Mouse (Mus musculus) lung, embryonic 15.5 days (tissue): Measurements from ENCODE around the gene Tgfbrap1. TPM values are rescaled to one million over a fixed set of nuclear protein-coding genes. Genes with fewer than 3 reads are reported as not detected.
A peak's percentile ranks its signal among the peaks of the same experiment; 100 is the strongest.
"Not testable (repeated sequence)": the region's sequence is repeated elsewhere in the genome, so short reads cannot be mapped to it uniquely, and the experiment has no call there.

Experiments
- ATAC-seq: fragments of 200-750 bp; cut with Nextera tagmentation; 2 replicates; pipeline ENCODE4 v1.8.0; 2017; ENCODE audit warnings: moderate number of reproducible peaks, borderline replicate concordance; ENCODE audit not compliant: low FRiP score, low TSS enrichment; ENCODE audit errors: extremely low read depth
- H3K27ac ChIP-seq: fragments of 300-500 bp; sonication (generic); 2 replicates; pipeline ENCODE4 v1.5.1; 2015; ENCODE audit warnings: moderate library complexity, mild to moderate bottlenecking, inconsistent platforms
- H3K27me3 ChIP-seq: fragments of 300-500 bp; sonication (generic); 2 replicates; pipeline ENCODE4 v1.6.1; 2015; ENCODE audit warnings: inconsistent platforms
- H3K36me3 ChIP-seq: fragments of 300-500 bp; sonication (generic); 2 replicates; pipeline ENCODE4 v1.6.1; 2015; ENCODE audit warnings: inconsistent platforms
- H3K4me1 ChIP-seq: fragments of 300-500 bp; sonication (generic); 2 replicates; pipeline ENCODE4 v1.6.1; 2015; ENCODE audit warnings: inconsistent platforms
- H3K4me2 ChIP-seq: fragments of 300-500 bp; sonication (generic); 2 replicates; pipeline ENCODE4 v1.6.1; 2015; ENCODE audit warnings: inconsistent platforms, mild to moderate bottlenecking, moderate library complexity
- H3K4me3 ChIP-seq: fragments of 300-500 bp; sonication (generic); 2 replicates; pipeline ENCODE4 v1.5.1; 2015; ENCODE audit warnings: mild to moderate bottlenecking, inconsistent platforms
- H3K9ac ChIP-seq: fragments of 300-500 bp; sonication (generic); 2 replicates; pipeline ENCODE4 v1.6.1; 2015; ENCODE audit warnings: inconsistent platforms
- H3K9me3 ChIP-seq: fragments of 300-500 bp; sonication (generic); 2 replicates; pipeline ENCODE4 v1.6.1; 2016; ENCODE audit warnings: inconsistent platforms
- WGBS: fragments of 180-500 bp; shearing (Covaris S2); methylation state at CpG from one replicate; pipeline ENCODE4 v1.1.7; 2015; 5-methylcytosine and 5-hydroxymethylcytosine counted together
- polyA plus RNA-seq: library from polyadenylated mRNA; unstranded; fragments of >200 nt; fragmentation: Nextera tagmentation; extraction: Ambion mirVana; gene quantifications from 2 replicates; pipeline ENCODE4 v1.2.1, GENCODE M21; 2015

Tgfbrap1 gene
- polyA plus RNA-seq, 1 experiment from 2014 or later: 10.3 TPM

DNA sequence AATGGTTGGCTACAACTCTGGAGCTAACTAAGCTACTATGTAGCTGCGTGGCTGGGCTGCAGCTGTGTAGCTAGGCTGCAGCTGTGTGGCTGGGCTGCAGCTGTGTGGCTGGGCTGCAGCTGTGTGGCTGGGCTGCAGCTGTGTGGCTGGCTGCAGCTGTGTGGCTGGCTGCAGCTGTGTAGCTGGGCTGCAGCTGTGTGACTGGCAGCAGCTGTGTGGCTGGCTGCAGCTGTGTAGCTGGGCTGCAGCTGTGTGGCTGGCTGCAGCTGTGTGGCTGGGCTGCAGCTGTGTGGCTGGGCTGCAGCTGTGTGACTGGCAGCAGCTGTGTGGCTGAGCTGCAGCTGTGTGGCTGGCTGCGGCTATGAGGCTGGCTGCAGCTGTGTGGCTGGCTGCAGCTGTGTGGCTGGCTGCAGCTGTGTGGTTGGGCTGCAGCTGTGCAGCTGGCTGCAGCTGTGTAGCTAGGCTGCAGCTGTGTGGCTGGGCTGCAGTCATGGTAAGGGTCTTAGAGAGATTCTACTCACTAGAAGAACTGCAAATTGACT lies 38.1 kb upstream of the Tgfbrap1 start:
- not testable (repeated sequence) for H3K27ac ChIP-seq, H3K4me3 ChIP-seq, H3K4me1 ChIP-seq, H3K36me3 ChIP-seq, H3K9ac ChIP-seq, ATAC-seq, H3K27me3 ChIP-seq, H3K9me3 ChIP-seq, H3K4me2 ChIP-seq
- WGBS: 86% methylated on average over 2 of the region's 2 CpGs

DNA sequence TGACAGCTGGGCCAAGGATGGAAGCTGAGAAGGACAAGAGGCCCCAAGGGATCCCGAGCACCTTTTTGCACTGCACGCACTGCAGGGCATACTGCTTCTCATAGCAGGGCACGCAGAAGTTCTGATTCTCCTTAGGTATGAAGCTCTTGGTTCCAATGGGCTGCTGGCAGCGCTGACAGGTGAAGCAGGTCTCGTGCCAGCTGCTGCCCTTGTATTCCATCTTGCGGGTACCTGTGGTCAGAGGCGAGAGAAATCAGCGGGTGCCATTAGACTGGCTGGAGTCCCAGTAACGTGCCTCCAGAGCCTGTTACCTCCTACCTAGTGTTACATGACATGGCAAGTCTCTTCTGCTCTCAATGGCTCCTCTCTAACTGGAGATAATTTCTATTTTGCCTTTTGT lies 33.2 kb upstream of the Tgfbrap1 start:
- Histone ChIP-seq H3K4me2 (no peak overlapping the region), H3K4me1 (no peaks in the 10 kb centered on the region), H3K27ac (no peak overlapping the region), H3K27me3 (no peaks in the 10 kb centered on the region), H3K36me3 (no peaks in the 10 kb centered on the region), H3K9me3 (no peaks in the 10 kb centered on the region), H3K4me3 (no peak overlapping the region), H3K9ac (no peak overlapping the region)
- ATAC-seq: no peak
- 85% methylated on average over 9 of the region's 9 CpGs for WGBS

DNA sequence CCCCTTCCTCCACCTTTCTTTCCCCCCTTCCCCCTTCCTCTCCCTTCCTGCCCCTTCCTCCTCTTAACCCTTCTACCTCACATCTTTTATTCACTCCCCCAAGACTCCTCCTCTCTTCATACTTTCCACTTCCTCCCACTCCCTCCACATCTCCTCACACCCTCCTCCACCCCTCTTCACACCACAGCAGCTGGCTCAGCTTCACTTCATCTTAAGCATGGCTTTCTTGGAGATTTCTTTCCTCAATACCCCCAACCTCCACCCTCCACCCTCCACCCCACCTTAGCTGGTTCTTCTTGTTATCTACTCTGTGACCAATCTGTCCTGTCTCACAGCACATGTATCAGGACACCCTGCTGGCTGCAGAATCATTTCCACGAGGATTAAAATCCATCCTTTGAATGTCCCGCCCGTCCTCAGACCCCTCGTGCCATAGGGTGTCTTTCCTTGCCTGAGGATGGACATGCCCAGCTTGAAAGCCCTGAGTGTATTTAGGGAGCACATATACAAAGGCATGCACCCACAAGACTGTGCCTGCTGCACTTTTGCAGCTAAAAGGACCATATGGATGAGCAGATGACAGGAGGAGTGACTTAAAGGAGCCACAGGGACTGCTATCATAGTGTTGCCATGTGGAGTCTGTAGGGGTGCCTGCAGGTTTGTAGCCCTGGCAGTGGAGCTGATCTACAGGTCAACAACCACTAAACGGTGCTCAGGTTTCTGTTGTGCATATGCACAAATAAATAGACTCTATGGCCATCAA lies 32.0 kb upstream of the Tgfbrap1 start:
- WGBS: 51% methylated on average over 5 of the region's 5 CpGs
- Histone ChIP-seq H3K36me3 (no peaks in the 10 kb centered on the region), H3K27me3 (no peaks in the 10 kb centered on the region), H3K9me3 (no peaks in the 10 kb centered on the region), H3K4me2 (no peak overlapping the region), H3K27ac (no peak overlapping the region), H3K4me3 (no peak overlapping the region), H3K4me1 (no peaks in the 10 kb centered on the region), H3K9ac (no peak overlapping the region)
- no peak for ATAC-seq

DNA sequence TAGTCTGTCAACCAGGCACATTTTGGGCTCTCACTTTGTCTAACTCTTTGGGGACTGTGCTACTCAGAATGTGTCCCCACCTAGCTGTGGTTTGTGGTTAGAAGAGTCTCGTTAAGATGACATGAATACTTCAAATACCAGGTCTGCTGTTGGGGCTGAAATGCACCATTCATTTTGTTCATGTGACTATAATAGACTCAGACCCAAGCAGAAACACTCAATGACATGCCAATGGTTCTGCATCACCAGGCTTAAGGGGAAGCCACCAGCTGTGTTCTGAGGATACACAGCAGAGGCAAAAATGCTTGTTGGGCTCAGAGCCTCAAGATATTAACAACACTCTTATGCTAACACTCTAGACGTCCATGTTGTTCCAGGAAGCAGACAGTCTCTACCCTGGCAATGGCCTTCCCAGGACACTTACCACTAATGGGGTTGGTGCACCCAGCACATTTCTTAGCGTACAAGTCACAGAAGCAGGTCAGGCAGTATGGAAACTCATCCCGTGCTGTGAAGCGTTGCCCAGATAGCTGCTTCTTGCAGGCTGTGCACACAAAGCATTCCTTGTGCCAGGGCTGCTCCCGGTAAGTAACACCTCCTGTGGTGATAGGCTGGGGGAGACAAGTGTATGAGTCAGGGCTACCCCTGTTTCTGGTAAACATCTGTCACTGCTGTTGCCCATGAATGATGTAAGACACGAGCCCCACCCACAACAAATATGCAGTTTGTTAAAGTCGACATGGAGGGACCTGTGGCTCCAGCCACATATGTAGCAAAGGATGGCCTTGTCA lies 29.6 kb upstream of the Tgfbrap1 start:
- Histone ChIP-seq H3K27ac (no peak overlapping the region), H3K9ac (no peak overlapping the region), H3K4me3 (no peak overlapping the region), H3K9me3 (no peaks in the 10 kb centered on the region), H3K27me3 (no peaks in the 10 kb centered on the region), H3K4me1 (no peaks in the 10 kb centered on the region), H3K36me3 (no peaks in the 10 kb centered on the region), H3K4me2 (no peak overlapping the region)
- ATAC-seq: no peak
- 62% methylated on average over 8 of the region's 8 CpGs for WGBS

DNA sequence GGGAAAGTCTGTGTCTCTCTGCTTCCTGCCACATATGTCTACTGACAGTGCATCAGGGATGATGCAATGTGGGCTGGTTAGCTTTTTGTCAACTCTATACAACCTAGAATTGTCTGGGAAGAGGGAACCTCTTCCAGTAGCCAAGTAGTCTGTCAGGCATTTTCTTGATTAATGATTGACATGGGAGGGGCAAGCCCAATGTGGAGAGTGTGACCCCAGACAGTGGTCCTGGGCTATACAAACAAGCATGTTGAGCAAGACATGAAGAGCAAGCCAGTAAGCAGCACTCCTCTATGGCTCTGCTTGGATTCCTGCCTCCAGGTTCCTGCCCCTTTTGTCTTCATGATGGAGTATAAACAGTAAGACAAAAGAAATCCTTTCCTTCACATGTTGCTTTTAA lies 28.8 kb upstream of the Tgfbrap1 start:
- H3K27ac ChIP-seq: no peak overlapping the region

DNA sequence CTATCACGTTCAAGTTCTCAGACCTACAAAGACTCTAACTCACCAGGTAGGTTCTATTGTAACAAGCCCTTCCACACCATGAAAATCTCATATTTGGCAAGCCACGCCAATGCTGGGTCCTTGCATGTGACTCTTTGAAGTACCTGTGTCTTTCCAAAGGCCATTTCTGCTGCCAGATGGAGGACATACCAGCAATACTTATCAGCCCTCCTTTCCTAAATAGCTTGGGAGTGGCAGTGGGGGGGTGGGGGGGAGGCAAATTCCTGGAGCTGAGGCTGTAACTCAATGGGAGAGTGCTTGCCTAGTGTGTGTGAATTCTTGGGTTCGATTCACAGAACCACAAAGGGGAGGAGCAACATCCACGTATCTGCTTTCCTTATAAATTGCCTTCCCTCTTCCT lies 26.3 kb upstream of the Tgfbrap1 start:
- peak; percentile 19; the same call in 1 of the 2 replicates for ATAC-seq
- no peak overlapping the region for H3K4me3 ChIP-seq
- no peaks in the 10 kb centered on the region for H3K9me3 ChIP-seq
- no peaks in the 10 kb centered on the region for H3K36me3 ChIP-seq
- no peak overlapping the region for H3K4me2 ChIP-seq
- no peaks in the 10 kb centered on the region for H3K4me1 ChIP-seq
- no peak overlapping the region for H3K27ac ChIP-seq
- no peaks in the 10 kb centered on the region for H3K27me3 ChIP-seq
- 68% methylated on average over 4 of the region's 4 CpGs for WGBS
- H3K9ac ChIP-seq: no peak overlapping the region

More for the DNA sequence above, 28.8 kb upstream of the Tgfbrap1 start:
- no peaks in the 10 kb centered on the region for H3K9me3 ChIP-seq
- no peak overlapping the region for H3K4me3 ChIP-seq
- H3K4me1 ChIP-seq: no peaks in the 10 kb centered on the region
- H3K36me3 ChIP-seq: no peaks in the 10 kb centered on the region
- no peaks in the 10 kb centered on the region for H3K27me3 ChIP-seq
- no peak overlapping the region for H3K4me2 ChIP-seq
- no peak overlapping the region for H3K9ac ChIP-seq
- no peak for ATAC-seq

DNA sequence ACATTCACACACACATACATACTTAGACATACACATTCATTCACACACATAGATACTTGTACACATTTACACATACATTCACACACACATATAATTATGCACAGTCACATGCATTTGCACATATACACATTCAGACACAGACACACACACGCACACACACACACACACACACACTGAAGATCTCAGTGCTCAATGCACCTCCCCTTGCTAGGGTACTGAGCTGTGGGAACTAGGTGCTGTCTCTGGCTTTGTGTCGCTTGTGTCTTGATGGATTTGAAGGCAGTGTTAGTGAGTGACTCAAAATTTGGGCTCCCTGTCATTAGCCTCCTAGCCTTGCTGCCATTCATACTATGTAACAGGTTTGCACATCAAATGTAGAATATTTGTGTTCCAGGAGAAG lies 24.2 kb upstream of the Tgfbrap1 start:
- Histone ChIP-seq H3K36me3 (peaks cover 7% of the 10 kb centered on the region), H3K4me1 (no peaks in the 10 kb centered on the region), H3K4me2 (no peak overlapping the region), H3K9ac (no peak overlapping the region), H3K27me3 (no peaks in the 10 kb centered on the region), H3K27ac (no peak overlapping the region), H3K9me3 (no peaks in the 10 kb centered on the region), H3K4me3 (no peak overlapping the region)
- no peak for ATAC-seq
- 84% methylated on average over 2 of the region's 2 CpGs for WGBS

DNA sequence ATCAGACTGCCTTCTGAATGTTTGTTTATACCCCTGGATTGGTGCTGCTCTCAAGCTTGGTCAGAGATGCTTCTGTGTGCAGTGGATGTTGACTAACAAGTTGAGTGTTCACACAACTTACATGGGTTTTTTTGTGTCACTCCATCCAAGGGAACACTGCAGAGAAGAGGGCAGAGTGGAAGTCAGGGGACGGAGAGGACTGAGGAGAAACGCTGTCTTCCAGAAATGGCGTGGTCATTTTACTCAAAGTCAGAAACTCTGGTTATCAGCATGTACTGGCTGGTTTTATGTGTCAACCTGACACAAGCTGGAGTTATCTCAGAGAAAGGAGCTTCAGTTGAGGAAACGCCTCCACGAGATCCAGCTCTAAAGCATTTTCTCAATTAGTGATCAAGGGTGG lies 22.5 kb upstream of the Tgfbrap1 start:
- no peak for ATAC-seq
- Histone ChIP-seq H3K27ac (no peak overlapping the region), H3K36me3 (peaks cover 16% of the 10 kb centered on the region), H3K4me2 (no peak overlapping the region), H3K9ac (no peak overlapping the region), H3K27me3 (no peaks in the 10 kb centered on the region), H3K9me3 (no peaks in the 10 kb centered on the region), H3K4me3 (no peak overlapping the region), H3K4me1 (no peaks in the 10 kb centered on the region)
- 90% methylated on average over 5 of the region's 5 CpGs for WGBS

DNA sequence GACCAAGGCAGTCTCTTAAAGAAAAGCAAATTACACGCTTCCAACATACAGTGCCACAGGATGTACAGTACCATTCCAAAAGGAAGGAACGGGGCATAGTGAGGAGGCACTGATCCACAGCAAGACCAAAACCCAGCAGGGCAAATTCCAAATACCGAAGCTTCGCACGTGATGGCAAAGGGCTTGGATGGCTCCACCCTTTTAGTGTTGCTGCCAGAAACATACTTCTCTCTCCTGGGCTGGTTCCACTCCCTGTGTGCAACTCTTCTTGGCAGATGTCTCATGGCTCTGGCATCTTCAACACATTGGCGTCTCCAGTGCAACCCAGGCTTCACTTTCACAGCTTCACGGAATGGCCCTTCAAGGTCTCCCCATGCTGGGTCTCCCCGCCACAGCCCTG lies 19.0 kb upstream of the Tgfbrap1 start:
- H3K36me3 ChIP-seq: peaks cover 43% of the 10 kb centered on the region
- ATAC-seq: no peak

DNA sequence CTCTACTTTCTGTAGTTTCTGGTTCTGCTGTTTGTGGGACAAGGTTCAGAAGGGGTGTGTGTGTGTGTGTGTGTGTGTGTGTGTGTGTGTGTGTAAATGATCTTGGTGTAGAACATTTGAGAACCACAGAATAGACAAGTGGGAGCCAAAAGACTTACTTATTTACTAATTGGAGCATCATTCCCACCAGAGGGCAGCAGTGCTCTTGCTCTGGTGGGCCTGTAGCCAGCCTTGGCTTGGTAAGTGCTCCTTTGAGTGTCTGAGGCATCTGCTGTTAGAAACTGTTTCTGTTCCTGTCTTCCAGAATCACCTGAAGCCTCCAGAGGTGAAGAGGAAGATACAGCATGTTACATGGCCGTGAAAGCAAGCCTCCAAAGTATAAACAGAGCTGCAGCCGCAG lies 14.4 kb upstream of the Tgfbrap1 start:
- Histone ChIP-seq H3K9me3 (no peaks in the 10 kb centered on the region), H3K4me3 (no peak overlapping the region), H3K9ac (no peak overlapping the region), H3K27me3 (no peaks in the 10 kb centered on the region), H3K36me3 (peaks cover 62% of the 10 kb centered on the region), H3K4me2 (no peak overlapping the region), H3K27ac (no peak overlapping the region), H3K4me1 (no peaks in the 10 kb centered on the region)
- ATAC-seq: no peak
- 76% methylated on average over 2 of the region's 2 CpGs for WGBS

More for the DNA sequence above, 19.0 kb upstream of the Tgfbrap1 start:
- Histone ChIP-seq H3K9me3 (no peaks in the 10 kb centered on the region), H3K4me1 (no peaks in the 10 kb centered on the region), H3K4me3 (no peak overlapping the region), H3K27ac (no peak overlapping the region), H3K4me2 (no peak overlapping the region), H3K27me3 (no peaks in the 10 kb centered on the region), H3K9ac (no peak overlapping the region)
- WGBS: 92% methylated on average over 8 of the region's 8 CpGs

DNA sequence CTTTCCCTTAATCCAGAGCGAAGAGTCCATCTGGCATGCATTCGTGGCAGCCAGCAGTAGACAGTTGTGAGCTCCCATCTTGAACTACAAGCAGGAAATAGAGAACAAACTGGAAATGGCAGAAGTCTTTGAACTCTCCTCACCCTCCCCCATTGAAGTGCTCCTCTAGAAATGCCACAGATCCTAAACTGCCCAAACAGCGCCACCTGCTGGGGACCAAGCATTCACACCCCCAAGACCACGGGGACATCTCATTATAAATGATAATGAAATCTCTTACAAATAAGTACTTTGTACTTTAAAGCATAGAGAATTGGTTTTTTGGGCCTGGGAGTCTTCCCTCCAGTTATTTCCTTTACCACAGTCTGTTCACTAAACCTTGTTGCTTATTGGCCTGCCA lies 12.1 kb upstream of the Tgfbrap1 start:
- Histone ChIP-seq H3K36me3 (peaks cover 62% of the 10 kb centered on the region), H3K4me1 (no peaks in the 10 kb centered on the region), H3K4me2 (no peak overlapping the region), H3K4me3 (no peak overlapping the region), H3K9ac (no peak overlapping the region), H3K27me3 (no peaks in the 10 kb centered on the region), H3K9me3 (no peaks in the 10 kb centered on the region), H3K27ac (no peak overlapping the region)
- no peak for ATAC-seq
- 57% methylated on average over 4 of the region's 4 CpGs for WGBS

DNA sequence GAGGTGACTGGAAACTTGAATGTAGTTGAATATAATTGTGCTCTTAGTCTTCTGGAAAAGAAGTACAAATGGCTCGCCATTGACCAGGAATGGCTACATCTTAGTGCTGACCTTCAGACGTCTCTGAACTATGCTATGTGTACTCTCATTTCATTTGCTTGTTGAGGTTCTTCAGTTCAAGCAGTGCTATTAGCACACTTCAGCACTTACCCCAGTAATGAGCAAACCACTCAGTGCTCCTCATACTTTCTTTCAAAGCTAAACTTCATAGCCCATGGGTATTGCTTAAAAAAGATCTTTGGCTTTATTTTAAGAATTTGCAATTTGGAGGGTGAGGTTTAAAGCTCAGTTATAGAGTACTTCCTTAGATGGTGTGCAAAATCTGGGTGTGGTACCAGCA lies 10.3 kb upstream of the Tgfbrap1 start:
- Histone ChIP-seq H3K27ac (no peak overlapping the region), H3K4me1 (no peaks in the 10 kb centered on the region), H3K4me3 (no peak overlapping the region), H3K9ac (no peak overlapping the region), H3K27me3 (no peaks in the 10 kb centered on the region), H3K36me3 (peaks cover 52% of the 10 kb centered on the region), H3K9me3 (no peaks in the 10 kb centered on the region), H3K4me2 (no peak overlapping the region)
- no peak for ATAC-seq
- 82% methylated on average over 2 of the region's 2 CpGs for WGBS
